Mouse (Mus musculus) limb, embryonic 11.5 days (tissue): ENCODE results near the gene Ripk3. TPM values are rescaled to one million over a fixed set of nuclear protein-coding genes. Genes with fewer than 3 reads are reported as not detected.
A peak's percentile ranks its signal among the peaks of the same experiment; 100 is the strongest.
"Not testable (repeated sequence)": the region's sequence is repeated elsewhere in the genome, so short reads cannot be mapped to it uniquely, and the experiment has no call there.

Experiments
- ATAC-seq: fragments of 200-750 bp; cut with Nextera tagmentation; 2 replicates; pipeline ENCODE4 v1.8.0; 2017; ENCODE audit warnings: low read depth; ENCODE audit not compliant: insufficient number of reproducible peaks, low FRiP score, low TSS enrichment
- DNase-seq: peaks from one replicate; pipeline ENCODE4 v3.0.0-alpha.2; 2015; ENCODE audit warnings: low spot score
- H3K27ac ChIP-seq: fragments of 300-500 bp; sonication (generic); replicated peaks from 2 replicates; pipeline ENCODE4 v1.5.1; 2014; ENCODE audit warnings: low read depth, mild to moderate bottlenecking, low read length
- H3K27me3 ChIP-seq: fragments of 300-500 bp; sonication (generic); 2 replicates; pipeline ENCODE4 v1.6.1; 2014; ENCODE audit warnings: mild to moderate bottlenecking, low read length, mixed read lengths; ENCODE audit not compliant: control insufficient read depth, insufficient read depth
- H3K36me3 ChIP-seq: fragments of 300-500 bp; sonication (generic); 2 replicates; pipeline ENCODE4 v1.6.1; 2014; ENCODE audit warnings: mild to moderate bottlenecking, low read length, moderate library complexity, mixed read lengths; ENCODE audit not compliant: control insufficient read depth, insufficient read depth
- H3K4me1 ChIP-seq: fragments of 300-500 bp; sonication (generic); 2 replicates; pipeline ENCODE4 v1.6.1; 2014; ENCODE audit warnings: low read length, mixed read lengths; ENCODE audit not compliant: control insufficient read depth, insufficient read depth
- H3K4me2 ChIP-seq: fragments of 300-500 bp; sonication (generic); 2 replicates; pipeline ENCODE4 v1.6.1; 2014; ENCODE audit warnings: low read depth, mild to moderate bottlenecking, moderate library complexity; ENCODE audit not compliant: severe bottlenecking
- H3K4me3 ChIP-seq: fragments of 300-500 bp; sonication (generic); 2 replicates; pipeline ENCODE4 v1.5.1; 2014; ENCODE audit warnings: low read depth, low read length
- H3K9ac ChIP-seq: fragments of 300-500 bp; sonication (generic); 2 replicates; pipeline ENCODE4 v1.6.1; 2014; ENCODE audit warnings: mild to moderate bottlenecking, low read length
- H3K9me3 ChIP-seq: fragments of 300-500 bp; sonication (generic); 2 replicates; pipeline ENCODE4 v1.6.1; 2016; ENCODE audit warnings: low read length; ENCODE audit not compliant: control insufficient read depth
- WGBS: fragments of 180-500 bp; shearing (Covaris S2); extraction: QIAGEN DNeasy Blood & Tissue Kit; methylation state at CpG from one replicate; pipeline ENCODE4 v1.1.7; 2014; 5-methylcytosine and 5-hydroxymethylcytosine counted together
- polyA plus RNA-seq: library from polyadenylated mRNA; unstranded; fragments of >200 nt; fragmentation: Nextera tagmentation; extraction: Ambion mirVana; gene quantifications from 2 replicates; pipeline ENCODE4 v1.2.1, GENCODE M21; 2014

The Ripk3 gene
- polyA plus RNA-seq, 1 experiment from 2014 or later: 26.3 TPM

- H3K9ac ChIP-seq: peak overlapping the region; percentile 70
- no peaks in the 10 kb centered on the region for H3K9me3 ChIP-seq
- H3K27me3 ChIP-seq: peaks cover 17% of the 10 kb centered on the region
- H3K4me3 ChIP-seq: peak overlapping the region; percentile 51
- WGBS: under 1% methylated on average over 77 of the region's 77 CpGs
- peak; percentile 68 for ATAC-seq
- peak overlapping the region; percentile 93 for H3K4me2 ChIP-seq
- H3K4me1 ChIP-seq: peaks cover 7% of the 10 kb centered on the region; the same call in 1 of the 2 replicates
- H3K36me3 ChIP-seq: no peaks in the 10 kb centered on the region
- no peak overlapping the region for H3K27ac ChIP-seq
- DNase-seq: peak; percentile 77
Observed at GRCm38 (mm10) chr14:55762001-55762821, 26.5 kb downstream of the Ripk3 start.

- Histone ChIP-seq H3K27me3 (peaks cover 11% of the 10 kb centered on the region), H3K36me3 (no peaks in the 10 kb centered on the region), H3K4me3 (peak within 1 kb of the TSS; percentile 51), H3K4me2 (peak within 1 kb of the TSS; percentile 93), H3K4me1 (peaks cover 7% of the 10 kb centered on the region; the same call in 1 of the 2 replicates), H3K9me3 (no peaks in the 10 kb centered on the region), H3K9ac (peak within 1 kb of the TSS; percentile 70), H3K27ac (no peak within 1 kb of the TSS)
- DNase-seq: no peak
- no peak for ATAC-seq
- 70% methylated on average over 6 of the region's 6 CpGs for WGBS
Observed at GRCm38 (mm10) chr14:55761163-55761562, 27.5 kb downstream of the Ripk3 start, which contains the start of gene Ltb4r2. Ltb4r2 (plus strand) TSS chr14:55761428.

GRCm38 (mm10) chr14:55760156-55760555 lies 28.5 kb downstream of the Ripk3 start:
- H3K36me3 ChIP-seq, H3K9me3 ChIP-seq, H3K4me1 ChIP-seq, H3K4me3 ChIP-seq, H3K27ac ChIP-seq, H3K9ac ChIP-seq: not testable (repeated sequence)
- Histone ChIP-seq H3K27me3 (peaks cover 11% of the 10 kb centered on the region), H3K4me2 (peak overlapping the region; percentile 35)
- DNase-seq (peak; percentile 94), ATAC-seq (0 out of 2 replicates have a peak, but pooled peaks have one; percentile 24)
- WGBS: under 1% methylated on average over 6 of the region's 6 CpGs

GRCm38 (mm10) chr14:55758363-55758784 lies 30.3 kb downstream of the Ripk3 start, which contains the start of gene Cideb:
Cideb (minus strand) TSS chr14:55758458.
- H3K9me3 ChIP-seq: no peaks in the 10 kb centered on the region
- no peak within 1 kb of the TSS for H3K4me3 ChIP-seq
- no peak within 1 kb of the TSS for H3K27ac ChIP-seq
- peaks cover 11% of the 10 kb centered on the region; the same call in 1 of the 2 replicates for H3K36me3 ChIP-seq
- peaks cover 7% of the 10 kb centered on the region; the same call in 1 of the 2 replicates for H3K4me1 ChIP-seq
- H3K9ac ChIP-seq: no peak within 1 kb of the TSS
- H3K27me3 ChIP-seq: peaks cover 11% of the 10 kb centered on the region
- ATAC-seq: no peak
- no peak within 1 kb of the TSS for H3K4me2 ChIP-seq
- DNase-seq: peak; percentile 66
- 25% methylated on average over 8 of the region's 8 CpGs for WGBS

- H3K4me1 ChIP-seq: peaks cover 4% of the 10 kb centered on the region; the same call in 1 of the 2 replicates
- H3K9me3 ChIP-seq: no peaks in the 10 kb centered on the region
- DNase-seq: no peak
- H3K27ac ChIP-seq: no peak overlapping the region
- peaks cover 11% of the 10 kb centered on the region; the same call in 1 of the 2 replicates for H3K36me3 ChIP-seq
- WGBS: 89% methylated on average over 6 of the region's 6 CpGs
- ATAC-seq: no peak
- no peak overlapping the region for H3K4me3 ChIP-seq
- H3K9ac ChIP-seq: no peak overlapping the region
- H3K4me2 ChIP-seq: no peak overlapping the region
- peaks cover 11% of the 10 kb centered on the region for H3K27me3 ChIP-seq
Observed at GRCm38 (mm10) chr14:55757566-55757965, 31.1 kb downstream of the Ripk3 start.

- Histone ChIP-seq H3K36me3 (peaks cover 12% of the 10 kb centered on the region; the same call in 1 of the 2 replicates), H3K4me2 (peak overlapping the region; percentile 73; the same call in 1 of the 2 replicates), H3K4me1 (peaks cover 10% of the 10 kb centered on the region), H3K9me3 (no peaks in the 10 kb centered on the region), H3K27me3 (no peaks in the 10 kb centered on the region; the same call in 1 of the 2 replicates), H3K4me3 (no peak overlapping the region), H3K27ac (no peak overlapping the region), H3K9ac (no peak overlapping the region)
- WGBS: 90% methylated on average over 10 of the region's 10 CpGs
- DNase-seq: no peak
- ATAC-seq: no peak
Observed at GRCm38 (mm10) chr14:55747051-55747847, 41.4 kb downstream of the Ripk3 start.

- Histone ChIP-seq H3K9ac (peak overlapping the region; percentile 76), H3K27ac (0 out of 2 replicates have a peak overlapping the region, but pooled peaks have one; percentile 2), H3K27me3 (no peaks in the 10 kb centered on the region; the same call in 1 of the 2 replicates), H3K9me3 (no peaks in the 10 kb centered on the region), H3K4me2 (peak overlapping the region; percentile 73), H3K4me1 (peaks cover 10% of the 10 kb centered on the region), H3K36me3 (peaks cover 9% of the 10 kb centered on the region; the same call in 1 of the 2 replicates), H3K4me3 (peak overlapping the region; percentile 93)
- WGBS: under 1% methylated on average over 31 of the region's 31 CpGs
- no peak for DNase-seq
- no peak; the same call in 1 of the 2 replicates for ATAC-seq
Observed at GRCm38 (mm10) chr14:55745861-55746237, 42.8 kb downstream of the Ripk3 start.
